Mouse (Mus musculus) kidney, adult 2 months (tissue): ENCODE results near the gene Gpc3.

Experiments
- CTCF ChIP-seq: fragments of 200-500 bp; conservative IDR thresholded peaks from 2 replicates; pipeline ENCODE4 v1.5.1; 2011; ENCODE audit warnings: low read depth, mild to moderate bottlenecking, control low read depth, low read length, moderate library complexity, mixed read lengths; ENCODE audit not compliant: insufficient read depth, insufficient read length
- POLR2A ChIP-seq: fragments of 200-500 bp; IDR thresholded peaks from one replicate; pipeline ENCODE4 v1.6.1; 2011; ENCODE audit warnings: low read depth, low read length, control low read depth

DNA sequence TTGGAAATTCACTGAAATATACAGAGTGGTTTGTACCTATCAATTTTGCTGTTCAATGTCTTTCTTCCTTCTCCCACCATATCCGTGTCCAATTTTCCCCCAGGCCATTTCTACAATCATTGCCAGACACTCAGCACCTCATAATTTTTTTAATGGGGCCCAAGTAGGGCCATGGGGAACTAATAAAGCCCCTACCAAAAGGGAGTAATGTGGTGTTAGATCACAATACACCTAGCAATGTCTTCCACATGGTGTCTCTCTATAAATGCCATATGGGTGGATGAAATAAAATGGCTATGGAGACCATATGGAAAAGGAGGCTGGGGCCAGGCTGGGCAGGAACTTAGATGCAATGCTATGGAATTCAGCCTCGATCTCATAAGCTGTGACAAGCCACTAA, 168.8 kb downstream of the Gpc3 start:
- TF ChIP-seq POLR2A (no peak), CTCF (no peak)
